Mouse (Mus musculus): Measurements from ENCODE around the gene Prpf18.
"Not testable (repeated sequence)": the region's sequence is repeated elsewhere in the genome, so short reads cannot be mapped to it uniquely, and the experiment has no call there.

The Prpf18 gene

GRCm38 (mm10) chr2:4651500-4652285 is at the start of gene Prpf18:
Gene Prpf18, minus strand, starts transcription at chr2:4652113.
- peak; percentile 97 for DNase-seq (ENCODE audit: low read depth)

GRCm38 (mm10) chr2:4679886-4680285 is 28.0 kb upstream of the Prpf18 start:
- DNase-seq (ENCODE audit: low read depth) = no peak

- DNase-seq (ENCODE audit: low read depth) = no peak
Measured at GRCm38 (mm10) chr2:4671636-4672035, 19.7 kb upstream of the Prpf18 start.

- DNase-seq (ENCODE audit: low read depth) = no peak
Measured at GRCm38 (mm10) chr2:4669701-4670100, 17.8 kb upstream of the Prpf18 start.

GRCm38 (mm10) chr2:4668626-4669025 is 16.7 kb upstream of the Prpf18 start:
- no peak for DNase-seq (ENCODE audit: low read depth)

GRCm38 (mm10) chr2:4660677-4661076 is 8.8 kb upstream of the Prpf18 start:
- no peak for DNase-seq (ENCODE audit: low read depth)

- peak; percentile 59 for DNase-seq (ENCODE audit: low read depth)
Measured at GRCm38 (mm10) chr2:4649646-4650045, 2.3 kb downstream of the Prpf18 start.

GRCm38 (mm10) chr2:4648094-4648493 is 3.8 kb downstream of the Prpf18 start:
- DNase-seq (ENCODE audit: low read depth) = peak; percentile 70

GRCm38 (mm10) chr2:4645066-4645465 is 6.8 kb downstream of the Prpf18 start:
- no peak for DNase-seq (ENCODE audit: low read depth)

GRCm38 (mm10) chr2:4638189-4638588 is 13.7 kb downstream of the Prpf18 start:
- no peak for DNase-seq (ENCODE audit: low read depth)

- no peak for DNase-seq (ENCODE audit: low read depth)
Measured at GRCm38 (mm10) chr2:4636656-4637055, 15.3 kb downstream of the Prpf18 start.

- DNase-seq (ENCODE audit: low read depth) = no peak
Measured at GRCm38 (mm10) chr2:4635804-4636203, 16.1 kb downstream of the Prpf18 start.

- no peak for DNase-seq (ENCODE audit: low read depth)
Measured at GRCm38 (mm10) chr2:4630197-4630835, 21.6 kb downstream of the Prpf18 start.

- no peak for DNase-seq (ENCODE audit: low read depth)
Measured at GRCm38 (mm10) chr2:4629470-4629869, 22.4 kb downstream of the Prpf18 start.

GRCm38 (mm10) chr2:4628920-4629319 is 23.0 kb downstream of the Prpf18 start:
- DNase-seq (ENCODE audit: low read depth) = no peak

- DNase-seq (ENCODE audit: low read depth) = no peak
Measured at GRCm38 (mm10) chr2:4626911-4627310, 25.0 kb downstream of the Prpf18 start.

GRCm38 (mm10) chr2:4621471-4621985 is 30.4 kb downstream of the Prpf18 start:
- DNase-seq (ENCODE audit: low read depth) = no peak

GRCm38 (mm10) chr2:4620640-4621401 is 31.1 kb downstream of the Prpf18 start:
- DNase-seq (ENCODE audit: low read depth) = no peak

GRCm38 (mm10) chr2:4619893-4620593 is 31.9 kb downstream of the Prpf18 start:
- DNase-seq (ENCODE audit: low read depth) = no peak

- DNase-seq (ENCODE audit: low read depth) = not testable (repeated sequence)
Measured at GRCm38 (mm10) chr2:4619126-4619525, 32.8 kb downstream of the Prpf18 start.

GRCm38 (mm10) chr2:4616995-4617394 is 34.9 kb downstream of the Prpf18 start:
- no peak for DNase-seq (ENCODE audit: low read depth)

- no peak for DNase-seq (ENCODE audit: low read depth)
Measured at GRCm38 (mm10) chr2:4615014-4615546, 36.8 kb downstream of the Prpf18 start.
